Mouse (Mus musculus): Measurements from ENCODE around the gene Lbx1.

DNA sequence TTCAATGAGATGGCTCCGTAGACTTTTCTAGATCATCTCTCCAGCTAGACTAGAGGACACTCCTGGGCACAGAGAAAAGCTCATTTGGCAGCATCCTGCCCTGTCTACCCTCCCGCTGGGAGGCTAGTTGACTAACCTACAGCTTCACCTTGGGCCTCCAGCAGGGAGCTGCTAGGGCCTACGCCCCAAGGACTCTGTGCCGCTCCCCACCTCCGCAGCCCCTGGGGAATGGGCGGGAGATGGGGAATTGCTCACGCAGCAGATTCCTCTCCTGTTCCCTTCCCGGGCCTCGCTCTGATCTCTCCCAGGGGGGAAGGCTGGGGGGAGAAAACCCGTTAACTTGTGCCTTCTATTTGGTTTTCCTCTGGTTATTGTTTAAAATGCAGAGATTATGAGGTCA is 36.4 kb upstream of the Lbx1 start:
- no peak for TF ChIP-seq CTCF (IDR thresholded peaks at IDR 0.05; ENCODE audit: borderline replicate concordance, extremely low read depth, insufficient read depth, insufficient read length)
- TF ChIP-seq POLR2A (IDR thresholded peaks at IDR 0.05; ENCODE audit: borderline replicate concordance, extremely low read depth, insufficient read depth, insufficient read length, poor library complexity, severe bottlenecking) = no peak
